Mouse (Mus musculus) layer of hippocampus, adult 2 months (tissue): Measurements from ENCODE around the gene Nsun2. TPM values are rescaled to one million over a fixed set of nuclear protein-coding genes. Genes with fewer than 3 reads are reported as not detected.

Source experiments
- DNase-seq, 2 experiments: peaks; one replicate each; pipeline ENCODE4 v3.0.0; 2022; ENCODE audit warnings: low spot score in 2 of 2
- H3K27ac ChIP-seq: fragments of 200-600 bp; 2 replicates; pipeline ENCODE4 v1.8.1; 2022
- H3K4me3 ChIP-seq: fragments of 200-600 bp; 2 replicates; pipeline ENCODE4 v1.8.1; 2022; ENCODE audit warnings: mild to moderate bottlenecking
- CTCF ChIP-seq: fragments of 200-600 bp; conservative IDR thresholded peaks from 2 replicates; pipeline ENCODE4 v1.8.1; 2022; ENCODE audit warnings: antibody characterized with exemption, mild to moderate bottlenecking, moderate library complexity
- total RNA-seq, 2 experiments: library from RNA; stranded (reverse); gene quantifications; 2 replicates each; pipeline ENCODE4 v1.2.3; 2021

The Nsun2 gene
- total RNA-seq, 2 experiments from 2014 or later: 99.2 to 99.8 TPM

DNA sequence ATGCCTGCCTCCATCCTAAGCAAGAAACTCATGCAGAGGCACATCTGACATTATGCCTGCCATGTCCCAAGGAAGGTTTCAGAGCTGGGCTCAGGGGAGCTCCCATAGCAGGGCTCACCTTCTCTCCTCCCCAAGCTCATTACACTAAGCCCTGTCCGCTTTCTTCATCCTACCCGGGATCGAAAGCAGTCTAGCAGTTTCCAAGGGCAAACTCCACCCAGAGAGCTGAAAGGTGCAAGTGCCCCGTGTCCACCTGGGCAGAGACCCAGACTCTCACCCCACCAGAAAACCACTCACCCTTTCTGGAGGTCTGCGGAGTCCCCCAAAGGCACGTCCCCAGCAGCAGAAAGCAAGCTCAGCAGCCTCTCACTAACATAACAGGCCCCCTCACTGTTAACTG, 2.6 kb upstream of the Nsun2 start:
- Histone ChIP-seq H3K27ac (peak overlapping the region; percentile 93), H3K4me3 (peak overlapping the region; percentile 75)
- DNase-seq: no peak
- no peak for TF ChIP-seq CTCF

- Histone ChIP-seq H3K27ac (peak overlapping the region; percentile 93; the same call in 1 of the 2 replicates), H3K4me3 (peak overlapping the region; percentile 75)
- DNase-seq: peak in 1 of 2 experiments; percentile 1
- TF ChIP-seq CTCF: no peak
Observed at GRCm38 (mm10) chr13:69531431-69531830, 2.1 kb upstream of the Nsun2 start.

- no peak for TF ChIP-seq CTCF
- peak overlapping the region; percentile 93 for H3K27ac ChIP-seq
- peak in 1 of 2 experiments; percentile 6 for DNase-seq
- H3K4me3 ChIP-seq: peak overlapping the region; percentile 75
Observed at GRCm38 (mm10) chr13:69532101-69532892, 1.2 kb upstream of the Nsun2 start.

DNA sequence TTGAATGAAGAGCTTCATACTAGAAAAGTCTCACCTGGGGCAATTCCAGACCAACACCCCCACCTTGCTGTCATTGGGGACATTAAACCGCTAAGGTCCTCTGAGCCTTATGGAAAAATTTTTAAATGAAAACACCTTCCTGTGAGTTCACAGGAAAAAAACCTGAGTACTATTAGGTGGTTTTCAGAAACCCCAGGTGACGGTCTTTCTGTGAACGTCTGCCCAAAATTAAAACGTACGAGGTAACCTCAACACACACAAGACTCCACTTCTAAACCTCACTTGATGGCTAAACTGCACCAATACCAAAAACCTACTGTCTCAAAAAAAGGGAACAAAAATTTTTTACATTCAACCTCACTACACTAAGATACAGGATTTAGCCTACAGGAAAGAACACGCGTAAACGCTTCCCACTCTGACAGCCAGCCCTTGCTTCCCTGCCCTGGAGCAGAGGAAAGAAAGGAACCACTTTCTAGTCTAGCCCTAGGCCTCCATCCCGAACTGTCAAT, 597 bp upstream of the Nsun2 start:
- peak overlapping the region; percentile 75 for H3K4me3 ChIP-seq
- peak overlapping the region; percentile 93 for H3K27ac ChIP-seq
- TF ChIP-seq CTCF: 0 out of 2 replicates have a peak, but pooled peaks have one; percentile 18
- DNase-seq: peak in 1 of 2 experiments; percentile 7

- TF ChIP-seq CTCF: no peak
- H3K4me3 ChIP-seq: peak within 1 kb of the TSS; percentile 76
- H3K27ac ChIP-seq: peak within 1 kb of the TSS; percentile 99
- DNase-seq: no peak
Observed at GRCm38 (mm10) chr13:69534334-69534653, 748 bp downstream of the Nsun2 start, which contains the start of gene Tent4a. TSS of gene Tent4a (minus strand) at chr13:69534617.

GRCm38 (mm10) chr13:69534654-69535551, 1.4 kb downstream of the Nsun2 start:
- peak; percentile 23 for TF ChIP-seq CTCF
- peak overlapping the region; percentile 76 for H3K4me3 ChIP-seq
- peak overlapping the region; percentile 99 for H3K27ac ChIP-seq
- DNase-seq: peak; percentile 96 to 97

- TF ChIP-seq CTCF: no peak
- DNase-seq: no peak
- peak overlapping the region; percentile 99; the same call in 1 of the 2 replicates for H3K27ac ChIP-seq
- H3K4me3 ChIP-seq: no peak overlapping the region
Observed at GRCm38 (mm10) chr13:69536021-69536420, 2.5 kb downstream of the Nsun2 start.

- no peak for DNase-seq
- TF ChIP-seq CTCF: no peak
- H3K27ac ChIP-seq: no peak overlapping the region
- no peak overlapping the region for H3K4me3 ChIP-seq
Observed at GRCm38 (mm10) chr13:69537366-69537765, 3.8 kb downstream of the Nsun2 start.

DNA sequence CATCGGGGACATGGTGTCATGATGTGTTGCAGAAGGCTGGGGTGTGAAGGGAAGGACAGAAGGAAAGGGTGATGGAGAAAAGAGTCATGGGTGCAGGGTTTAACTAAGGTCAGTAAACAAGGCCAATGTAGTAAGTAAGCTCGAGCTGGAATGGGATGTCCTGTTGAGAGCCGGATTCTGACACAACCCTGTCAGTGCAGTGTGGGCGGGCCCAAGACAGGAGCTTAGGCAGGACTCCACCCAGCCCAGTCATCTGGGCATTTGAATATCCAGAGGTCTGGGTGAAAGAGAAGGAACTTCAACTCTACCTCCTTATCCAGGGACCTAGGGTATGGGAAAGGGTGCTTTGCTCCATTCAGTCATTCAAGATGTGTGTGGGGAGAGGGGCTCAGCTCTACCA, 4.8 kb downstream of the Nsun2 start:
- H3K4me3 ChIP-seq: no peak overlapping the region
- DNase-seq: peak in 1 of 2 experiments; percentile 8
- TF ChIP-seq CTCF: no peak
- H3K27ac ChIP-seq: no peak overlapping the region

- peak overlapping the region; percentile 61; the same call in 1 of the 2 replicates for H3K27ac ChIP-seq
- no peak for TF ChIP-seq CTCF
- DNase-seq: no peak
- H3K4me3 ChIP-seq: no peak overlapping the region
Observed at GRCm38 (mm10) chr13:69541209-69541608, 7.7 kb downstream of the Nsun2 start.

- DNase-seq: peak; percentile 51 to 75
- Histone ChIP-seq H3K4me3 (no peak overlapping the region; the same call in 1 of the 2 replicates), H3K27ac (peak overlapping the region; percentile 61)
- TF ChIP-seq CTCF: no peak
Observed at GRCm38 (mm10) chr13:69541776-69542175, 8.2 kb downstream of the Nsun2 start.

DNA sequence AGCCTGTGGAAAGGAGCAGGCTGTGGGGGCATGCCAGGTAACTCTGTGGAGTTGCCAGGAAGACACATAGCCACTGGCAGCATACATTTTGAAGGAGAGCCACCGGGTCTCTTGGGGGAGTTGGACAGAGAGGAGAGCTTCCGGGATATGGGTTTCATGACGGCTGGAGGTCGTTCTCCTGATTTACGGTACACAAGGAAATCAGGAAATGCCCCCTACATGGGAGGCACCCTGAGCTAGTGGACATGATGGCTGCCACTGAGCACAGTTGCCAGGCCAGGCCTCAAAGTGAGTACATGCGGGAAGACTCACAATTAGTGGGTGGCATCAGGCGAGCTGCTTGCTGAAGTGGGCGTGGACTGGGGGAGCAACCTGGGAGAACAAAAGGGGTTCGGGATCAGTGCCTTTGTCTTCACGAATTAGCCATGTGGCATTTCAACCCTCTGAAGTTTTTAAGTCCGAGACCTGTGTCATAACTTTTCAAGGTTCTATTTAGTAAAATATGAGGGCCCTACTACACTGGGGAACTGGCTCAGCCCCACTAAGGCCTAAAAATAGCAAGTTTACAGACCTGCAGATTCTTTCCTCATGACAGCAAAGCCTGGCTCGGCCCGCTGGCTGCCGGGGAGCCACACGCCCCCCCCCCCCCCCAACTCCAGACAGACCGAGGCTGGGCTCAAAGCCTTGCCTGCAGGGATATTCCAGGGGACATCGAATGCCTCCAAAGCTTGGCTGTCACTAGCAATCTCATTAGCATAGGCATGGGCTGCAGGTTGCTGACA, 9.2 kb downstream of the Nsun2 start:
- no peak for TF ChIP-seq CTCF
- Histone ChIP-seq H3K4me3 (no peak overlapping the region), H3K27ac (peak overlapping the region; percentile 61)
- no peak for DNase-seq
